Mouse (Mus musculus) brain, embryonic 14.5 days (tissue): ENCODE results near the gene Hoxd10. TPM values are rescaled to one million over a fixed set of nuclear protein-coding genes. Genes with fewer than 3 reads are reported as not detected.

Source experiments
- DNase-seq: peaks from one replicate; pipeline ENCODE4 v3.0.0-alpha.2; 2011; ENCODE audit warnings: low read depth
- CTCF ChIP-seq: fragments of 200-500 bp; IDR thresholded peaks from 2 replicates; pipeline ENCODE4 v1.5.1; 2012; ENCODE audit warnings: inconsistent platforms, mild to moderate bottlenecking, moderate library complexity, borderline replicate concordance; ENCODE audit not compliant: insufficient read depth, insufficient read length; ENCODE audit errors: extremely low read depth
- POLR2A ChIP-seq: fragments of 200-500 bp; IDR thresholded peaks from 2 replicates; pipeline ENCODE4 v1.6.1; 2012; ENCODE audit warnings: mild to moderate bottlenecking, inconsistent platforms, borderline replicate concordance; ENCODE audit not compliant: poor library complexity, insufficient read depth, insufficient read length, severe bottlenecking; ENCODE audit errors: extremely low read depth
- polyA plus RNA-seq: library from polyadenylated mRNA; depleted of rRNA; stranded (reverse); fragments of >200 nt; gene quantifications from 2 replicates; pipeline ENCODE4 v1.2.3, GENCODE M21; 2012

Hoxd10 gene
- polyA plus RNA-seq, 1 experiment: 0.04 TPM

- TF ChIP-seq POLR2A: no peak
- no peak for TF ChIP-seq CTCF
- DNase-seq: no peak
These were observed 34.8 kb downstream of the Hoxd10 start, which contains the start of gene Gm28230 for GRCm38 (mm10) chr2:74726551-74726950. Gm28230 (plus strand) TSS chr2:74726728.

- no peak for DNase-seq
These were observed 35.4 kb downstream of the Hoxd10 start for GRCm38 (mm10) chr2:74726973-74727639.

GRCm38 (mm10) chr2:74727640-74728302, 36.0 kb downstream of the Hoxd10 start:
- no peak for DNase-seq
- TF ChIP-seq CTCF (no peak), POLR2A (no peak)

More at GRCm38 (mm10) chr2:74726973-74727639, 35.4 kb downstream of the Hoxd10 start:
- TF ChIP-seq CTCF (no peak), POLR2A (no peak)

DNA sequence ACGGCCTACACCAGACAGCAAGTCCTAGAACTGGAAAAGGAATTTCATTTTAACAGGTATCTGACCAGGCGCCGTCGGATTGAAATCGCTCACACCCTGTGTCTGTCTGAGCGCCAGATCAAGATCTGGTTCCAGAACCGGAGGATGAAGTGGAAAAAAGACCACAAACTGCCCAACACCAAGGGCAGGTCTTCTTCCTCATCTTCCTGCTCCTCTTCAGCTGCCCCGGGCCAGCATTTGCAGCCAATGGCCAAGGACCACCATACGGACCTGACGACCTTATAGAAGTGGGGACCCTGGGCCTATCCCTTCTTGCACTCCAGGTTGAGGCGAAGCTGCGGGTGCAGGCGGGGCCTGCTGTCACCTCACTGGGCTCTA, 36.6 kb downstream of the Hoxd10 start:
- no peak for TF ChIP-seq CTCF
- TF ChIP-seq POLR2A: no peak
- no peak for DNase-seq

DNA sequence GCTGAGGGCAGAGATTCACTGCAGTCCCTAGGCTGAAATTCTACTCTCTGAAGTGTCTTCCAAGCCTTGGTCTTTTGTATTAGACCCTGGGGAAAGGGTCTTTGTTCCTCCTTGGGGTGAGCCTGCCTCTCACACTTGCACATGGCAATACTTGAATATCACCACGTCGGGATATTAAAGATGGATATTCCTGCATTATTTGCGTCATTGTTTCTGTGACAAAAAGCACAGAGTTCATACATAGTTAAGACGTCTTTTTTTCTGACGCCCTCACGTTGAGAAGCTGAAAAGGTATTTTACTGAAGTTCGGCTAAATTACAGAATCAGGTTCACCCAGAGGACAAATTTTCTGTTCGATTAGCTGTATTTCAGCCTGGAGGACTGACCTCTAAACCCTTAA, 38.6 kb downstream of the Hoxd10 start:
- no peak for DNase-seq
- no peak for TF ChIP-seq CTCF
- no peak for TF ChIP-seq POLR2A

- DNase-seq: peak; percentile 2
- TF ChIP-seq POLR2A: no peak
- no peak for TF ChIP-seq CTCF
These were observed 39.3 kb downstream of the Hoxd10 start for GRCm38 (mm10) chr2:74731055-74731454.

DNA sequence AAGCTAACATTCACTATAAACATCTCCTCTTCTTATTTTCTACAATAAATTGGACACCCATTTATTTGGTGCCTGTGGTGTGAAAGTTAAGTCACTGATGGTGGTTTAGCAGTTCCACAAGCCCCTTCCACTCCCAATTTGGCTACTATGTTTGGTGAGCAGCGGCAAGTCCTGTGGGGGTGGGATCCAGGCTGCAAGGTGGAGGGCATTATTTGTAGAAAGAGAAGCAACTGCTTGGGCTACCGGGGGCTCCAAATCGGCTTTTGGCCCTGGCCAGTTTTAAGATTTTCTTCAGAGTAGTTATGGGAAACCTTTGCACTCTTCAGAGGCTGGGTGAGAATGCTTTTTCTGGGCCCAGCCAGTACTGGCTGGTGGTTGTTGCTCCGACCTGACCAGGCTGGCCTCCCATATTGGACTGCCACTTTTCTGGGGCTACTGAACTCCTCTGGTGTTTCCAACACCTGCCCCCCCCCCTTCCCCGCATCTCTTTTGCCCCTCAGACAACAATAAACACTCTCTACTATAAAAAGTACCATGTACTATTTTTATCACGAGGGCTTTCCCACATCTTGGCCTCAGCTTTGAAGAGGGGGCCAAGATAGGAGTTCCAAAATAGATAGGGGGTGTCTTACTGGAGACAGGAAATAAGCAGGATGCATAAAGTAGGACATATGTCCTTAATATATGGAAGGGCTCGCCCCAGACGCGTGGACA, 40.2 kb downstream of the Hoxd10 start:
- peak; percentile 3 for DNase-seq
- TF ChIP-seq CTCF (no peak), POLR2A (no peak)

DNA sequence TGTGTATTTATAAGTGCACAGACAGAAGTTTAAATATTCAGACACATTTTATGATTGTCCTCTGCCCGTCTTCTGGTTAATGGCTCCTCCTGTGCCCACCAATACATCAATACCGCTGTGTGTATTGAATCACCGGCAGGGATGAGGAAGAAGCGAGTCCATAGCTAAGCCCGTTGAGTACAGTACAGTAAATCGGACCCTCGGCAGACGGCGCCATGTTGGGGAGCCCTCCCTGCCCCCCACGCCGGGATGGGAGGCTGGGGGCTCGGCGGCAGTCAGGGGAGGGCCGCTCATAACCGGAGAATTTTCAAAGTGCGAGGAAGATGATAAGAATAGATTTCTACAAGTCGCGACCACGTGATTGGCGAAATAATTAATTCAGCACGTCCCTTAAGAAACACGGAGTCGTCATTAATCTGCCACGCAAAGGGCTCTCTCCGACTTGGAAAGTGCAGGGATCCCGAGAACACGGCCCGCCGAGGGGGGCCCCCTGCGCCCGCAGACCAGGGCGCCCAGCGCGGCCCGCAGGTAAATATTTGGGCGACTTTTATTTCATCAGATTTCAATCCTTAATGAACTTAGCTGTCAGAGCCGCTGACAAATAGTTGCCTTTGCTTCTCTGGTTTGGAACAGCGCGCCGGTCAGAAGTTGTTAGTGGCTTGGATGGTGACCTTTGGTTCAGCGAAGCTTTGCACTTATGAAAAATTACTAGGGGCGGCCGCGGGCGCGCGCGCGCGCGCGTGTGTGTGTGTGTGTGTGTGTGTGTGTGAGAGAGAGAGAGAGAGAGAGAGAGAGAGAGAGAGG, 41.0 kb downstream of the Hoxd10 start:
- DNase-seq: peak; percentile 33
- no peak for TF ChIP-seq POLR2A
- no peak for TF ChIP-seq CTCF

- TF ChIP-seq CTCF (no peak), POLR2A (no peak)
- peak; percentile 35 for DNase-seq
These were observed 41.6 kb downstream of the Hoxd10 start for GRCm38 (mm10) chr2:74733317-74733661.

- no peak for TF ChIP-seq CTCF
- no peak for TF ChIP-seq POLR2A
- DNase-seq: peak; percentile 45
These were observed 42.0 kb downstream of the Hoxd10 start for GRCm38 (mm10) chr2:74733765-74734164.

GRCm38 (mm10) chr2:74734451-74734850, 42.7 kb downstream of the Hoxd10 start:
- DNase-seq: peak; percentile 31
- TF ChIP-seq POLR2A (no peak), CTCF (no peak)
